Mouse (Mus musculus) retina, postnatal 1 day (tissue): ENCODE data around the gene Ubxn11.

ENCODE experiments used
- DNase-seq: peaks from one replicate; pipeline ENCODE4 v3.0.0-alpha.2; 2012

The Ubxn11 gene

DNA sequence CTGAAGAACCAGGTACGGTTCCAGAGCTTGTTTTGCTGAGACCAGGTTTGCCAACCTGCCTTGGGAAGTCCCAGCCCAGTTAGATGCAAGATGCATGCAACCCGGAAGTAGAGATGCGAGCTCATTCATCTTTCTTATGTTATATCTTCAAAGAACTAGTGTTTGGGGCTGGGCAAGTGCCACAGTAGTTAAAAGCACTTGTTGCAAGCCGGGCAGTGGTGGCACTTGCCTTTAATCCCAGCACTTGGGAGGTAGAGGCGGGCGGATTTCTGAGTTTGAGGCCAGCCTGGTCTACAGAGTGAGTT is 11.2 kb upstream of the Ubxn11 start:
- DNase-seq: no peak

DNA sequence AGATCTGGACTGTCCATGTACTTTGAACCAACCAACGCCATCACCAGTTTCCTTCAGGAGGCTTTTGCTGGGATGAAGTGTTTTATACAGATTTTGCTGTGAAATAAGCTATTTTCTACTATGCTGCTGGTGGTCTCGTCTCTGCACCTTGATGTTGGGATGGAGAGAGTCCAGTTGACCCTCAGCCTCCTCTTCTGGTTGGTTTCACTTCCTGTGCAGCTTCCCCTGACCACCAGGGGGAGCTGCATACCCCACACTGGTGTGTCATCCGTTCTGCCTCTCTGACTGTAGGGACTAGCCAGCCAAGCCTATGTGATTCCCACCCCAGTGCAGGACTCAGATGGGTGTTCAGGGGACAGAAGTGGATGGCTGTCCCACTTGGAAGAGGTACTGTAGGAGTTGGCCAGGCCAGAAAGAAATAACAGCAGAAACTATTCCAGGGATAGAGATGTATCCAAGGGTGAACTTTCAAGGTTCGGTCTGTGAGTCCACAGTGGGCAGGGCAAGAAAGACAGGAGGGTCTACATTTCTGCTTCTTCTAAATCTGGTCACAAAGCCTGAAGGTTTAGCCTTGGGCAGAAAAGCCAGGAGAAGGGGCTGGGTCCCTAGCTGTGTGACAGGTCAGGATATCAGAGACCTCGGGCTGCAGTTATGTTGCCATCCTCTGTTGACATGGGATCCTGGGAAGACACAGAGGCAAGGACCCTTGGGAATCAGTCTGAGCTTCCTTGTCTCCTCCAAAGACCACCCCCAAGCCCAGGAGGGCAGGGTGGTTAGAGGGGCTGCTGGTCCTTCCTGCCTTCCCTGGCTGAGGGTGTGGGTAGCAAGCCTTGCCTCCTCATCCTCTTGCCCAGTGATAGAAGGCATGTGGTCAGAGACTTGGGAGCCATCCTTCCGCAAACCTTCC is 9.7 kb upstream of the Ubxn11 start:
- DNase-seq: peak; percentile 69

DNA sequence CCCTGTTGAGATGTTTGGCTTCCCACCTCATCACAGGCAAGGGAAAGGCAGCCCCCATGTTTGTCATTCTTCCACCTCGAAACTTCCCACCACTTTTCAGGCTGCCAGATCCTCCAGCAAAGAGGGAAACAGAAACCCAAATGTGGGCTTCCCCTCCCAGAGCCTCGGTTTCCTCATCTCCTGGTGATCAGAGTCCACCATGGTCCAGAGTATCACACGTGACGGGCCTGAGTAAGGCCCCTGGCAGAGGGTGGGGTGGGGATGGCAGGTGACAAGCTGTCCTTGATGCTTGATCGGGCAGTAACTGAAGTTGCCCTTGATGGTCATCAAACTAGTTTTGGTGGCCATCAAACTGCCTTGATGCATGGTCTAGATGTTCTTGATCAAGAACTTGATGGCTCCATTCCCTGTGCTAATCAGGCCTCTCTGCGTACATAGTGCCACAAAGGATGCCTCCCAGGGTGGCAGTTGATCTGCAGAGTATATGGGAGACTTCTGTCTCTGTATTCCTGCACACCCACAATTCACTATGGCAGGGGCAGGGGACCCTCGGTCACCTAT is 8.3 kb upstream of the Ubxn11 start:
- DNase-seq: no peak

DNA sequence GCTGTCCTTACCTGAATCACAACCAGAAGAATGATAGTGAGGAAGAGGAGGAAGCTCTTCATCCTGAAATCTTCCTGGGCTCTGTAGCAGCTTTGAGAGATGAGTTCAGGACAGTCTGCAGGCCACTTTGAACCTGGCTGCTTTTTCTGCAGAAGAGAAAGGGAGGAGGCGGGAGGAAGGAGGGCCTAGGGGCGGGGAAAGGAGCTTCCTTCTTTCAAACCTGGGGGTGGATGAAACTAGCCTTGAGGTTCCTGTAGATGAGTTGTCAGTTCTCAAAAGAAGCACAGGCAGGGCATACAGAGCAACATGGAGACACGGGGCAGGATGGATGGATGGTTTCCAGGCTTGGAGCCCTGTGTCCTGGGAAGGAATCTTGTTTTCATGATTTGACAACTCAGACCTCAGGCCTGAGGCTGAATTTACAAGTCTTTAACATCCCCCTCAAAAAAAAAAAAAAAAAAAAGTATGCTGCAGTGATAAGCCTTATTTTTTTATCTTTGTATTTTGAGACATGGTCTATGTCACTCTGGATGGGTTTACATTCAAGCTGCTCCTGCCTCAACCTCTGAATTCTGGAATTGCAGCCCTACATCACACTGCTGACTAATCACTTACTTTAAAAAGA is 7.3 kb upstream of the Ubxn11 start, which contains the start of gene Cd52:
Cd52 (minus strand) TSS at position 160 of the 625 bp plus-strand sequence.
- no peak for DNase-seq

DNA sequence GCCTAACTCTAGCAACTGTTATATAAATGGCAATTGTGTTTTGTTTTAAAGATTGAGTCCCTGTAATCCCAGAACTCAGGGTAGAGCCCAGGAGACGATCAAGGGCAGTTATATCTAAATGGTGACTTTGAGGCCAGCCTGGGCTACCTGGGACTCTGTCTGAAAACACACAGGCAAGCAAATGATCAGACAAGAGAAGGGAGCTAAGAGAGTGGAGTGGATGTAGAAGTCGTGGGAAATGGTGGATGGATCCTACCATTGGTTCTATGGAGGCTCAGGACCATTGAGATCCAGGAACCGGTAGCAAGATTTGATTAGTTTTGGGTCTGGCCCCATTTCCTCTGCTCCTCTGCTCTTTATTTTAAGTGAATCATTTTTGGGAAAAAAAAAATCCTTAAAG is 6.2 kb upstream of the Ubxn11 start:
- DNase-seq: no peak

DNA sequence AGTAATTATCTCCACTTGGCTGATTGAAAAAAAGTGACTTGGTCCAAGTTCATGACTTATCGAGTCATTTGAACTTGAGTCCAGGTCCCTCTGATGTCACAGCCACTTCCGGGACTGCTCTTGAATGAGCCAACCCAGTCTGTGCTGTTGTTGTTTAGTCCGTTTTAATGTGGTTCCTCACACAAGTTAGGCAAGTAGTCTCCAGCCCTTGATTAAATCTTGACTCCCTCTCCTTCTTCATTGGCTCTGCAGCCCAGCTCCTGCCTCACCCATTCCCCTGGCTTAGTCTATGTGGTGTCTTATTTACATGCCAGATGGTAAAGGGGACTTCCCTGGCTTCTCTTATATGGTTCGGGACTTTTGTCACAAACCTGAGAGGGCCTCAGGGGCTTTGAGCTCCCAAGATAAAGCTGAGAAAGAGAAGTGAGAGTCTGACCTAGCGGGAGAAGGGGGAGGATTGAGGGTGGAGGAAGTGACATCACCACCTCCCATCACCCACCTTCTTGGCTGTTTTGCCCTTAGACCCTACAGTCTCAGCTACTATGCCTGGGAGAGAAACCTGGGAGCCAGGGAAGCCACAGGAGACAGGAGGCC is 5.3 kb upstream of the Ubxn11 start:
- no peak for DNase-seq

DNA sequence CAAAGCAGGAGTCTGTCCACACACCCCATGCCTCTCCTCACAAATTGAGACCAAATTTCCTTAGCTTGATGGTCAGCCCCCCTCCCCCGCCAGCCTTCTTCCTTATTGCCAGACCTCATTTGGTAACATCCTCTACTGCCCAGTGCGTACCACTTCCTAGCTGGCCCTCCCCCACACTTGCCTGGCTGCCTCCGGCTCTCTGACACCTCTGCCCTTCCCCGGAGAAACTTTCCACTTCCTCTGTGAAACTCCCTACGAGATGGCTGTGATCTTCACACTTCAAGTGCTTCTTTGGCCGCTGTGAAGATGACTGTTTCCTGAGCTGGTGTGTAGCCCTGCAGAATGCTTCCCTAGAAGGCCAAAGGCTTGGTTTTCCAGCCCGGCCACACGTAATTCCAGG is 3.7 kb upstream of the Ubxn11 start:
- no peak for DNase-seq

DNA sequence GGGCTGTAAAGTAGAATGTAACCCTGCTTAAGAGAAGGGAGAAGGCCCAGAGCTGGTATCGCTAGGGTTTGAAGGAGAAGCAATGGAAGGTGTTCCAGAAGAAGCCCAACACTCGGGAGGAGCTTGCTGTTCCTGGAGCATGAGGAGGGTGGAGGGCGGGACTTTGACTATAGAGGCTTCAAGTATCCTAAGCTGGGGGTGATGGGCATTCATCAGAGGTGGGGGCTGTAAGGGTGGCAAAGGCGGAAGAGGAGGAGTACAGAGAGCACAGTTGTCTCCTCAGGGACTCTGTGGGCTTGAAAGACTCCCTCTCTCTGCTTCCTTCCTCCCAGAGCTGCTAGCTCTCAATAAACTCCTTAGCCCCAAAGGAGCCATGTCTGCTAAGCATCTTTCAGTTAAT is 2.1 kb upstream of the Ubxn11 start:
- no peak for DNase-seq

DNA sequence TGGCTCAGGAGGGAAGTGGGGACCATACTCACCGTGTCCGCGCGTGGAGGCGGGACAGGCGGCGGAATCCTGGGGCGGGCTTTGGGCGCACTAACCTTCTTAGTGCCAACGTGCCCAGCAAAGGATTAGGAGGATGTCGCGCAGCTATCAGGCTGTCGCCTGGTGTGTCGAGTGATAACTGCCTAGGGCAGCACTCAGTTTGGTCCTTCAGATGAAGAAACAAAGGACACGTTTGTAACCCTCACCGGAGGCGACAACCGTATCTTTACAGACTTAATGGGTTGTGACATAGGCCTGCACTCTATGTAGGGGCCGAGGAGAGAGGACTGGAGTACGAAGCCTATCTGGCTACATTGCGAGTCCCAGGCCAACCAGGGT is 361 bp downstream of the Ubxn11 start:
- DNase-seq: no peak

DNA sequence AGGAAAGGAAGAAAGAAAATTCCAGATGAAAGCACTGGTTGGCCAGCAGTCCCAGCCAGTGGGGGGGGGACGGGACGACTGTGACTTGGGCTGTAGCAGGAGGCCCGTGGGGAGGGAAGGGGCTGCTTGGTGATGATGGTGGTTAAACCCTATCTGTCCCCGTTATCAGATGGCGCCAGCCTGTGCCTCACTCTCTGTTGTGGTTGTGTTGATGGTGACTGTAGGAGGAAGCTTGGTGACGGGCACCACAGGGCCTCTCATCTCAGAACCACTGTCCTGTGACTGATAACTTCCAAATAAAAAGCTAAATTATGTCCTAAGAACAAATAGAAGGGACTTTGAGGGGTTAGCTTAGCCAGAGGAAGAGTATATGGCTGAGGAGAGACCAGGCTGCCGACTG is 3.7 kb downstream of the Ubxn11 start:
- DNase-seq: no peak

DNA sequence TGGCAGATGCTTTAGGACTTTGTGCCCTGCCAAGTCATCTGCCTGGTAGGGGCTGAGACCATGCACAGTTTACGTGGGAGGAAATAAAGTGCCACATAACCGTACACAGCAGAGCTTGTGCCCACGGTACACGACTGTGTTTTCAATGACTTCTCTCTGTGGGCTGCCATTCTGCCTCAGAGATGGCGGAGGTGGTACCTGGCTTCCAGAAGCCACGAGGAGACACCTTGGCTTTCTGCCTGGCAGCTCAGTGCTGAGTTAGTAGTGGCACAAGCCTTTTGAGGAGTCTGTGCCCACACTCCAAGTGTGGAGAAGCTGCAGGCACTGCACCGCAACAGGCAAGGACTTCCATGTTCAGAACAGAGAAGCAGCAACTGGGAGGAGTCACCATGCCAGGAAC is 5.4 kb downstream of the Ubxn11 start:
- DNase-seq: no peak

DNA sequence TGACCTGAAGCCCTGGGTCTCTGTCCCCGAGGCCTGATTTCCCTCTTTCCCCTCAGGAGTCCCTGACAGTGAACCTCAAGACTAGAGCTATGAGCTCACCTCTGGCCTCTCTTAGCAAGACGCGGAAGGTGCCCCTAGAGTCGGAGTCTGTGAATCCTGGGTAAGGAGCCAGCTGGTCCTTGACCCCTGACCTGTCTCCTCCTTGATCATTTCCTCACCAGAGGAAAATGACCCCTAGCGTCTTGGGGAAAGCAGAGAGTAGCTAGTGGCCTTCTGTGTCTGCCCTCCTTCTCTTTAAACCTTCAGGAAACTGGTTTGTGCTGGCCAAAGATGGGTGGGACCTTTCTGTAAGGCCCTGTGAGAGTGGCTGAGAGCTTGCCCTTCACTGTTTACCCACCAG is 5.8 kb downstream of the Ubxn11 start:
- no peak for DNase-seq

DNA sequence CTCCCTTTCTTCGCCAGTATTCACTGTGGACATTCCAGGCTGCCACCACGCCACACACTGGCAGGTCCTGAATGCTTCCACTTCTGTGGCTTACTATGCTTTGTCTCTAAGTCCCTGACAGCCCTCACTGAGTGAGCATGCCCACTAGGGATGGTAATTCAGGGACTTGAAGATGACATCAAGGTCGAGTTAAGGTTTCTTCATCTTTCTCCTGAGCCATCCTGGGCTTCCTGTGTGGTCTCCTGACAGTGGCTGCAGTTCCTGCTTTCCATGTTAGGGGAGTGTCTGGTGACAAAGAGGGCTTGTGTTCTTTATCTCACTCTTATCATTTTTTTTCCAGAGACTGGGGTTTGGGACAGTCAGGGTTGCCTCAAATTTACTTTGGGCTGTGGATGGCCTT is 8.3 kb downstream of the Ubxn11 start:
- DNase-seq: no peak

DNA sequence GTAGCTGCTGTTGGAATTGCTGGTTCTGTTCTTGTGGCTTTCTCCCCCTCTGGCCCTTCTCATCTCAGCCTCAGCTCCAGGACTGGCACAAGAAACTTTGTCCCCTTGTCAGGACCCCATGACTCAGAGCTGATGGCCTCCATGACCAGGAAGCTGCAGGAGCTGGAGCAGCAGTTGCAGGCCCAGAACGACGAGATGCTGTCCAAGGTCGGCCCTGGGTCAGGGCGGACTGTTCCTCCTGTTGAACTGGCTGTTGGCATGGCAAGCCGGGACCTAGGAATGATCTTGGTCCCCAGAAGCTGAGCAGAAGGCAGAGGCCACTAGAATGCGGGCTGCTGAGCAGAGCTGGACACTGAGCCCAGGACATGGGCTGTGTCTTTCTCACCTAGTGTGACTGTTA is 10.0 kb downstream of the Ubxn11 start:
- no peak for DNase-seq

DNA sequence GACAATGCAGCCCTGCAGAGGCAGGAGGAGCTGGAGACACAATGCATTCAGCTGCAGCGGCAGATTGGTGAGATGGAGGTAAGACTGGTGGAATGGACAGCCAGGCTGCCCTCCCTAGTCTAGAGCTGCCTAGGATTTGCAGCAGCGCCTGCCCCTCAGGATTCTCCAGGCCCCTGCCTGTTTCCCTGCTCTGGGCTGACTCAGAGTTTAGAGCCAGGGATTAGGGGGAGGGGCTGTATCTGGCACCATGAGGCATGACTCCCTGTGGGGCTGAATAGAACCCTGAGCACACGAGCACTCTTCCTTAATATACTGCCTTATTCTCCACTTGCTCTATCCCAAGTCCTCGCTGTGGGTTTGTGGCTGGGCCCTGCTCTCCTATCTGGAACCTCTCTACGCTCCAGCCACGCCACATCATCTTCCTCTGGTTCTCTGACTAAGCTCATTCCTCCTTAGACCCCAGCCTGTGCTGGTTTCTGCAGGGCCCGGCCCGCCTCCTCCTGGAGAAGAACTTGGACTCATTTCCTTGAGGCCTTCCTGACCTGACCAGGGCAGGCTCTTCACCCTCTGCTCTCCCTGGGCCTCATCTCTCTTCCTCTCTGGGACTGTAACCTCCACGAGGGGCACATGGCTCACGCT is 11.1 kb downstream of the Ubxn11 start:
- peak; percentile 63 for DNase-seq

DNA sequence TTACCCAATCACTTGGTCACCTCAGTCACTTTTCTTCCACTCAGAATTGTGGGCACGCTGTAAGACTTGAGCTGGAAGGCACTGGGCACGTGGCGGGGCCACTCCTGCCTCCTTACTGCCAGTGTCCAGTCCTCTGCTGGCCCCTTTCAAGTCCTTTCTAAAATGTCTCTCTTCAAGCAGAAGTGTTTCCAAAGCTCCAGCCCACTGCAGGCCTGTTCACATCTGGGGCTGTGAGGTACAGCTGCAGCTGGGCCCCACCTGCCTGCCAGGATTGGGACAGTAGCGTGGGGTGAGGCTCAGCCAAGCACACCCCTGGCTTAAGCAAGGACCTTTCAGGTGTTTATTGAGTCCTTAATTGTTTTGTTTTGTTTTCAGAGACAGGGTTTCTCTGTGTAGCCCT is 11.7 kb downstream of the Ubxn11 start:
- no peak for DNase-seq

DNA sequence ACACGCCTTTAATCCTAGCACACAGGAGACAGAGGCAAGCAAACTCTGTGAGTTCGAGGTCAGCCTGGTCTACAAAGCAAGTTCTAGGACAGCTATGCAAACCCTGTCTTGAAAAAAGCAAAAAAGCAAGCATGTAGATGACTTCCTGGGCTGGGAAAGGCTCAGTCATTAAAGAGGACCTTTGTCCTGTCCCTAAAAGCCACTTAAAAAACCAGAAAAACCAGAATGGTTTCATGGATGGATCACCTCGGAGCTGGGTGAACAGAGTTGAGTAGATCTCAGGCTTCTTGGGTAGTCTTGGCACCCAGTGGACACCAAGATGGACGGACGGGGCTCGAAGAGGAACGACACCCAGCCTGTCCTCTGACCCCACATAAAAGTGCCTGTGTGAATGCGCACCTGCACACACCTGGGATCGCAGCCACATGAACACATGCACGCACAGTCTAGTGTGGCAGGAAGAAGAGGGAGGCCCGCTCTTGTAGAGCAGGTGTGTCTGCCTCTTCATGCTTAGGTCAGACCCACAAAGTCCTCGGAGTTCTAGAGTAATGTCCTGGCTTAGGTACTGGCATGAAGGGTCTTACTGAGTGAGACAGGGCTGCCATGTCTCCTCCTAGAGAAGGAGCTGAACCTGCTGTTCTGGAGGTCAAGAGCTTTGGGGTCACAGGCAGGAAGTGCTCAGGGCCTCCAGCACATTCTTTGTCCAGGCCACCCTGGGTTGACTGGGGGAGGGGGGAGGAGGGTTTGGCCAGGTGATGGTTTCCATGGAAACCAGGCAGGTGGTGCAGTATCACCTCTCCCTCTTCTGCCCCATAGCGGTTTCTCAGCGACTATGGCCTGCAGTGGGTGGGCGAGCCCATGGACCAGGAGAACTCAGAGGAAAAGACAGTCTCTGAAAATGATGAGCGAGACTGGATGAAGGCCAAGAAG is 13.1 kb downstream of the Ubxn11 start:
- DNase-seq: no peak

DNA sequence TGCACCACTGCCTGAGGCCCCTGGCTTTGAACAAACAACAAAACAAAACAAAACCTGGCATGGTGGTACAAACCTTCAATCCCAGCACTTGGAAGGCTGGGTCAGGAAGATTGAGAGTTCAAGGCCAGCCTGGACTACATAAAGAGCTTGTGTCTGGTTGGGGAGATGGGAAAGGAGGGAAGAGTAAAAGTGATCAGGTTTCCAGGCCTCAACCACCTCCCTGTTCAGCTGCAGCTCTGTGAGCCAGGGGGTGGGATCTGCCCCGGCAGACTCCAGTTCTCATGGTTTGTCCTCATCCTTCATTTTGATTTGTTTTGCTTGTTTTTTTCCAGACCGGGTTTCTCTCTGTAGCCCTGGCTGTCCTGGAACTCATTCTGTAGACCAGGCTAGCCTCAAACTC is 14.1 kb downstream of the Ubxn11 start:
- no peak for DNase-seq

DNA sequence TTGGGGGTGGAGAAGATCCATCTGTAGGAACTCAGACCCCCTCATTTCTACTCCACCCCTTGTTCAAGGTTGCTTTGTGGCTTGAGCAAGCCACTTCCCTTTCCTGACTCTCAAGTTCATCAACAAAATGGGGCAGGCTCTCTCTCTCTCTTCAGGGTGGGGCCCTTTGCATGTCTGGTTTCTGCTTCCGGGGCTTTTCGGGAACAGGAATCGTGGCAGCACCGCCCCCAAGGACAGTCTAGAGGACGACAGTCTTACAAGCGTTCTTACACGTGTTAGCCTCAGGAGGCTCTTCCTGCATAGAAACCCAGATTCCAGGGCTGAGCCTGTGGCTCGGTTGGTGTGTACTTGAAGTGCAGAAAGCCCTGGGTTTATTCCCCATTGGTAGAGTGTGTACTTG is 14.6 kb downstream of the Ubxn11 start:
- DNase-seq: no peak

DNA sequence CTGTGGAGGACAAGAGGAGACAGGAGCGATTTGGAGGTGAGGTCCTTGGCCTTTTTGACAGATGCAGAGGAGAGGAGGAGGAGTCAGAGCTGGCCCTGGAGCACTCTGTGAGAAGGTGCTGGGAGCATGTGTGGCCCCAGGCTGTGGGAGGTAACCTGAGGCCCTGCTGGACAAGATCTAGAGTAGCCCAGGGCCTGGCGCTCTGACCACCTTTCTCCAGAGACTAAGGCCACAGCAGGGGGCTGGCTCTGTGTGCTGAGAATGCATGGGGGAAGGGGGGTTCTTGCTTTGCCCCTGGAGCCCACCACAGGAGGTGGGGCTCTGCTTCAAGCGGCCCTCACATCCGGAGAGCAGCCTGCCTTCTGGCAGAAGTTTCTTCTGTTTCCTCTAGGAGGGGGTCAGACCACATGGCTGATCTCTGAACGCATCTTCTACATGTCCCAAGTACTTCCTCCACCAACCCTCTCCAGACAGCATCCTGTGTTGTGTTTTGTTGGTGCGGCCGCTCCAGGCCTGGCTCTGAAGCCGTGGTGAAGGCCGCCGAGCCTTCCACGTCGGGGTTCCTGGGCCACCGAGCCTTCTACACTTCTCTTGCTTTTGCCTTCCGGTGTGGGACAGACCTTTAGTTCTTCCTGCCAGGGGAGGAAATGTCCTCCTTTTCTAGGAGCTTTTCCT is 15.9 kb downstream of the Ubxn11 start:
- DNase-seq: no peak

DNA sequence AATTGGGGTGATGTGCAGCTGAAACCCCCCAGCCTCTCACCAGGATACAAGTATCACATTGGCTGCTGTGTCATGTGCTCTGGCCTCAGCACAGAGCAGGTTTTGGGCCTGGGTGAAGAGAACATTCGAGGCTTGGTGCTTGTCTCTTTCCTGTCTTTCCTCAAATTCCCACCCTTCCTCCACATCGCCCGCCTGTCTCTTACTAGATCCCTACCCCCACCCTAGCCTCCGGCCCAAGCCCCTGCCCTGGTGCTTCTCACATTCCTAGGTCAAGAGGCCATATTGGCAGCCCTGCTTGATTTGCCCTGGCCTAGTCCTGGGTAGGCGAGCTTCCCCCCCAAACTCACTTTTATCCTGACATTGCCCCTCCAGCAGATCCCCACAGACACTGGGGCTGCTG is 16.7 kb downstream of the Ubxn11 start:
- no peak for DNase-seq

DNA sequence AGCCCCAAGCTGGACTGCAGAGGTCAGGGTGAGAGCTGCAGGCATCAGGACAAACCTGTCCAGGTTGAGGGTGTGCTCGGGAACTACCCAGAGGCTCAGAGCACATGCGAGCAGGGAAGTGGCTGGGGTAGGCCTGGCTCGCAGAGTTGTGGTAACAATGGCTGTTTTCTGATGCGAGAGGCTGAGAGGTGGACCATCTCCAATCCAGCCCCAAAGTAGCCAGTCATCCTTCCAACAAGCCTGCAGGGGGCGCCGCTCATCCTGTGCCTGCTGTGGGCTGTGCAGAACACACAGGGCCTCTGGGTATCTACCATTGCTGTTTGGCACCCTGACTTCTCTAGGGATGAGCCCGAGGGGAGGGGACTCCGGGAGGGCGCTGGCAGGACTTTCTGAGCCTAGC is 17.3 kb downstream of the Ubxn11 start:
- DNase-seq: peak; percentile 37
